Mouse (Mus musculus) kidney, embryonic 16.5 days (tissue): Measurements from ENCODE around the gene Ino80b. TPM values are rescaled to one million over a fixed set of nuclear protein-coding genes. Genes with fewer than 3 reads are reported as not detected.

ENCODE experiments used
- ATAC-seq: fragments of 200-750 bp; cut with Nextera tagmentation; 2 replicates; pipeline ENCODE4 v1.8.0; 2017; ENCODE audit warnings: moderate TSS enrichment; ENCODE audit not compliant: low FRiP score, low TSS enrichment
- H3K27ac ChIP-seq: fragments of 300-500 bp; sonication (generic); 2 replicates; pipeline ENCODE4 v1.5.1; 2014; ENCODE audit warnings: low read length
- H3K27me3 ChIP-seq: fragments of 300-500 bp; sonication (generic); 2 replicates; pipeline ENCODE4 v1.6.1; 2014; ENCODE audit warnings: low read length, control low read depth, mixed read lengths; ENCODE audit not compliant: insufficient read depth
- H3K36me3 ChIP-seq: fragments of 300-500 bp; sonication (generic); 2 replicates; pipeline ENCODE4 v1.6.1; 2014; ENCODE audit warnings: low read length, control low read depth, mixed read lengths; ENCODE audit not compliant: insufficient read depth
- H3K4me1 ChIP-seq: fragments of 300-500 bp; sonication (generic); 2 replicates; pipeline ENCODE4 v1.6.1; 2014; ENCODE audit warnings: low read length, control low read depth, mixed read lengths; ENCODE audit not compliant: insufficient read depth
- H3K4me2 ChIP-seq: fragments of 300-500 bp; sonication (generic); replicated peaks from 2 replicates; pipeline ENCODE4 v1.6.1; 2014; ENCODE audit warnings: low read depth, low read length
- H3K4me3 ChIP-seq: fragments of 300-500 bp; sonication (generic); 2 replicates; pipeline ENCODE4 v1.5.1; 2014; ENCODE audit warnings: mild to moderate bottlenecking, low read length
- H3K9ac ChIP-seq: fragments of 300-500 bp; sonication (generic); replicated peaks from 2 replicates; pipeline ENCODE4 v1.6.1; 2014; ENCODE audit warnings: low read length
- H3K9me3 ChIP-seq: fragments of 300-500 bp; sonication (generic); 2 replicates; pipeline ENCODE4 v1.6.1; 2016; ENCODE audit warnings: low read length, control low read depth
- WGBS: fragments of 180-500 bp; shearing (Covaris S2); extraction: QIAGEN DNeasy Blood & Tissue Kit; methylation state at CpG from one replicate; pipeline ENCODE4 v1.1.7; 2014; 5-methylcytosine and 5-hydroxymethylcytosine counted together
- microRNA counts: library from miRNA; unstranded; fragments of <30 nt; microRNA quantifications from one replicate; lab custom pipeline; 2016
- microRNA-seq: library from miRNA; unstranded; fragments of <30 nt; microRNA quantifications from one replicate; pipeline ENCODE4, GENCODE M21; 2016
- polyA plus RNA-seq: library from polyadenylated mRNA; unstranded; fragments of >200 nt; fragmentation: Nextera tagmentation; extraction: Ambion mirVana; gene quantifications from 2 replicates; pipeline ENCODE4 v1.2.1, GENCODE M21; 2015

The Ino80b gene
- polyA plus RNA-seq, 1 experiment from 2014 or later, result 14.2 TPM

- WGBS, result under 1% methylated on average over 46 of the region's 46 CpGs
- Histone ChIP-seq H3K36me3 (peaks cover 16% of the 10 kb centered on the region), H3K4me3 (peak overlapping the region; percentile 90), H3K9ac (peak overlapping the region; percentile 90), H3K4me1 (peaks cover 23% of the 10 kb centered on the region), H3K4me2 (peak overlapping the region; percentile 99), H3K9me3 (no peaks in the 10 kb centered on the region), H3K27ac (peak overlapping the region; percentile 88), H3K27me3 (peaks cover 33% of the 10 kb centered on the region)
- peak; percentile 92 for ATAC-seq
Observed at GRCm38 (mm10) chr6:83078324-83078858, 46.8 kb downstream of the Ino80b start.

DNA sequence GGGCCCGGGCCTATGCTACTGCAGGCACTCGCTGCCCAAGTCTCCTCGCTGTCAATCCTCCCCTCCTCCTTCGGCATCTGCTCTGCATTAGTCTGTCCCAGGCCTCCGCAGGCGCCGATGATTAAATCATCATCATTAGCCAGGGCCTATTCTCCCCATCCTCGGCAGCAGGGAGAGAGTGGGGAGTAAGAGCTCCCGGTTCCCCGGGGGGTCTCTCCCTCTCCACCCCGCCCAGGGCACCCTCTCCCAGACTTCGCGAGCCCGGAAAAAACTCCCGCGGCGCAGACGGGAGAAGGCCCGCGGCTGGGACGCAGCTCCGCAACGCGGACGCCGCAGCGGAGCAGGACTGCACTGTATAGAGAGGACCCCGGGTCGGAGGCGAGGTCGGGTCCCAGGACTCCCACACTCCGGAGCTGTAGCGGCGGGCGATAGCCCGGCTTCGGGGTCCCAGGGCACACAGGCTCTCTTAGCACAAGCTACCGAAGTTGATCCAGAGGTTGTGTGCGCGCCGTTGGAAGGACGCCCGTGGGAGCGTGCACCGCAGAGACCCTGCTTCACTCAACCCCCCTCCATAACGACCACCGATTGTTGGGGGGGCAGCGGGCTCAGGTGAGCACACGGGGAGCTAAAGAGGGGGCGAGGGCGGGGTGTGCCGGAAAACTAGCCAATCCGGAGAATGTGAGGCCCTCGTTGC, 47.5 kb downstream of the Ino80b start, which contains the start of gene Pcgf1:
TSS of gene Pcgf1 (plus strand) at position 240 of the 694 bp plus-strand sequence.
- under 1% methylated on average over 53 of the region's 54 CpGs for WGBS
- Histone ChIP-seq H3K4me1 (peaks cover 19% of the 10 kb centered on the region), H3K4me3 (peak within 1 kb of the TSS; percentile 90), H3K4me2 (peak within 1 kb of the TSS; percentile 99), H3K36me3 (peaks cover 16% of the 10 kb centered on the region), H3K27ac (peak within 1 kb of the TSS; percentile 88), H3K27me3 (peaks cover 38% of the 10 kb centered on the region), H3K9ac (peak within 1 kb of the TSS; percentile 90), H3K9me3 (no peaks in the 10 kb centered on the region)
- peak; percentile 84 for ATAC-seq

DNA sequence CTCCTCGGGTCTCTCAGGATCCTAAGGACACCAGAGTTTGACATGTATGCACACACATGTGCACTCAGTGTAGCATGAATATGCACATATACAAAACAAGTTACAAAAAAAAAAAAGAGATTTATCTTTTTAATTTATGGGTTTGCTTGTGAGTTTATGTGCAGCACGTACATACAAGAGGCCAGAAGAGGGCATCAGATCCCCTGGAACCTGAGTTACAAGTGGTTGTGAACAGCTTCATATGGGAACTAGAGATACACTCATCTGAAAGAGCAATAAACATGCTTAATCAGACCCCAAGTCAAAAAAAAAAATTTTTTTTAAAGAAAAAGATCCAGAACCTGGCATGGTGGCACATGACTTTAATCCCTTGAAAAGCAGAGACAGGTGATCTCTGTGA, 50.3 kb downstream of the Ino80b start:
- WGBS, result 17% methylated on average over 2 of the region's 2 CpGs

More for the DNA sequence above, 50.3 kb downstream of the Ino80b start:
- Histone ChIP-seq H3K4me2 (no peak overlapping the region), H3K9ac (no peak overlapping the region), H3K4me3 (no peak overlapping the region), H3K36me3 (peaks cover 2% of the 10 kb centered on the region; the same call in 1 of the 2 replicates), H3K27me3 (peaks cover 65% of the 10 kb centered on the region), H3K27ac (no peak overlapping the region), H3K4me1 (peaks cover 29% of the 10 kb centered on the region), H3K9me3 (no peaks in the 10 kb centered on the region)
- ATAC-seq, result no peak

MicroRNA genes within 50 kb of the gene (microRNA counts, 519-probe panel; counts per million panel counts)
- 971 counts per million, percentile 37 among the panel's probes with 10 or more counts for microRNA mmu-miR-3470a+mmu-miR-3470b (lab: Ali Mortazavi, UCI)

Small RNAs within 50 kb of the gene (microRNA-seq; reads per million reads assigned to microRNA genes)
- not detected for gene Mir3470a

Other genes with a start within 250 kb of the Ino80b start
- gene Sema4f, start 185.7 kb downstream of the Ino80b start, polyA plus RNA-seq, result 1.1 and 1.6 TPM in 2 replicates
- 0.29 and 0.69 TPM in 2 replicates for gene M1ap, start 178.5 kb downstream of the Ino80b start, polyA plus RNA-seq
- gene Dok1, start 92.0 kb downstream of the Ino80b start, polyA plus RNA-seq, result 14.5 and 14.8 TPM in 2 replicates
- 24.4 and 26.1 TPM in 2 replicates for gene Loxl3, start 91.3 kb downstream of the Ino80b start, polyA plus RNA-seq
- 244 and 260 TPM in 2 replicates for gene Aup1, start 70.9 kb downstream of the Ino80b start, polyA plus RNA-seq
- gene Htra2, start 70.2 kb downstream of the Ino80b start, polyA plus RNA-seq, result 91.9 and 94.3 TPM in 2 replicates
- 5.0 and 5.2 TPM in 2 replicates for gene Dqx1, start 67.6 kb downstream of the Ino80b start, polyA plus RNA-seq
- gene Tlx2, start 55.1 kb downstream of the Ino80b start, polyA plus RNA-seq, result 0.49 and 0.73 TPM in 2 replicates
- gene Pcgf1, start 47.6 kb downstream of the Ino80b start, polyA plus RNA-seq, result 43.1 and 44.5 TPM in 2 replicates
- 8.6 TPM in 2 replicates for gene Lbx2, start 39.1 kb downstream of the Ino80b start, polyA plus RNA-seq
- gene Ccdc142, start 23.8 kb downstream of the Ino80b start, polyA plus RNA-seq, result 3.5 and 3.9 TPM in 2 replicates
- gene Gm42688, start 23.8 kb downstream of the Ino80b start, polyA plus RNA-seq, result 2.8 and 3.3 TPM in 2 replicates
- gene Mrpl53, start 16.4 kb downstream of the Ino80b start, polyA plus RNA-seq, result 131 and 143 TPM in 2 replicates
- 10.6 and 34.9 TPM in 2 replicates for gene Mogs, start 9.9 kb downstream of the Ino80b start, polyA plus RNA-seq
- 159 and 160 TPM in 2 replicates for gene Wbp1, start 3.9 kb downstream of the Ino80b start, polyA plus RNA-seq
- gene Rtkn, start 10.0 kb upstream of the Ino80b start, polyA plus RNA-seq, result 43.0 and 43.9 TPM in 2 replicates
- gene Wdr54, start 31.0 kb upstream of the Ino80b start, polyA plus RNA-seq, result 7.7 and 8.0 TPM in 2 replicates
- gene 1700003E16Rik, start 31.0 kb upstream of the Ino80b start, polyA plus RNA-seq, result 2.6 and 2.8 TPM in 2 replicates
- gene Dctn1, start 40.5 kb upstream of the Ino80b start, polyA plus RNA-seq, result 97.7 and 101 TPM in 2 replicates
- gene Slc4a5, start 94.4 kb upstream of the Ino80b start, polyA plus RNA-seq, result 0.72 and 0.91 TPM in 2 replicates
- gene Mthfd2, start 200.5 kb upstream of the Ino80b start, polyA plus RNA-seq, result 38.5 and 40.5 TPM in 2 replicates
- gene Mob1a, start 200.6 kb upstream of the Ino80b start, polyA plus RNA-seq, result 70.0 and 73.8 TPM in 2 replicates
- 136 and 142 TPM in 2 replicates for gene Bola3, start 223.7 kb upstream of the Ino80b start, polyA plus RNA-seq